Mouse (Mus musculus) bone marrow, adult 2 months (tissue): ENCODE data around the gene Capns1.

Experiments used
- CTCF ChIP-seq: fragments of 200-500 bp; IDR thresholded peaks from 2 replicates; pipeline ENCODE4 v1.5.1; 2011; ENCODE audit warnings: low read length, control low read depth; ENCODE audit not compliant: control insufficient read depth, insufficient read depth
- POLR2A ChIP-seq: fragments of 200-500 bp; IDR thresholded peaks from 2 replicates; pipeline ENCODE4 v1.6.1; 2011; ENCODE audit warnings: low read depth, mild to moderate bottlenecking, control low read depth, low read length, borderline replicate concordance; ENCODE audit not compliant: control insufficient read depth

DNA sequence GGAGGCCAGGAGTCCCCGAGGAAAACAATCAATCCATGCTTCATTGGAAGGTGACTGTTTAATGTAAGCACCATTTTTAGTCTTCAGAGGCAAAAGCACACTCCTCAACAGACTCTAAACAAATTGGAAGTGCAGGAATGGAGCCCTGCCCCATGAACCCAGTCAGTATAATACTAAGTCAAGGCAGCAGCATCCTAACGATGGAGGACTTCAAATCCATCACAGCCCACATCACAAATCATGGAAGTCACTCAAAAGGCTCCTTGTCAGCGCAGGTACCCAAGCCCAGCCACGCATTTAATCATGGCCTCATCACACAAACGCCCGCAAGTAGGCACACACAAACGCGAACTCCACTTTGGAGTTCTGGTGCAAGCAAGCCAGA lies 55.4 kb downstream of the Capns1 start:
- no peak for TF ChIP-seq CTCF
- TF ChIP-seq POLR2A: no peak
